Mouse (Mus musculus) c-Kit-positive CD71-positive TER-119-positive erythroid progenitor cells, embryonic 14.5 days (primary cell): ENCODE results near the gene Lyrm9.

Experiments
- DNase-seq: peaks from one replicate; pipeline ENCODE4 v3.0.0-alpha.2; 2013; ENCODE audit warnings: low spot score

Lyrm9 gene

DNA sequence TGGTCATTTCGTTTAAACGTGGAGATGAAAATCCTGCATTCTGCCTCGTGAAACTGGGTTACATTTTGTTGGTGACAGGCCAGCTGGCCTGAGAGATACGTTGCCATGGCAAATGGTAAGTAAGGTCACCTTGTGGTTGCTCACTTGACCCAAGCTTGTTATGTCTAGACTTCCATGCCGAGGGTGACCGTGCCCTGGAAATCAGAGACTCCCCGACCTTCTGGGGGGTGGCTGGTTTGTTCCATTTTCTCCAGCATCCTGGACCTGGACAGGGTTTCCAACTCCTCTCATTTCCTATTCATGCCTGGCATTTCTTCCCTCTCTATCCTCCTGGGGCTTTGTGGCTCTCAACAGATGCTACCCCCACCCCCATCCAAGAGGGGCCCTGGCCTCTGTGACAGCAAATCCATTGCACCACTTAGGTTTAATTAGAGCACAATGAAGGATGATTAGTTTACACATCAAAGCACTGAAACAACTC, 11.9 kb upstream of the Lyrm9 start:
- DNase-seq = no peak

DNA sequence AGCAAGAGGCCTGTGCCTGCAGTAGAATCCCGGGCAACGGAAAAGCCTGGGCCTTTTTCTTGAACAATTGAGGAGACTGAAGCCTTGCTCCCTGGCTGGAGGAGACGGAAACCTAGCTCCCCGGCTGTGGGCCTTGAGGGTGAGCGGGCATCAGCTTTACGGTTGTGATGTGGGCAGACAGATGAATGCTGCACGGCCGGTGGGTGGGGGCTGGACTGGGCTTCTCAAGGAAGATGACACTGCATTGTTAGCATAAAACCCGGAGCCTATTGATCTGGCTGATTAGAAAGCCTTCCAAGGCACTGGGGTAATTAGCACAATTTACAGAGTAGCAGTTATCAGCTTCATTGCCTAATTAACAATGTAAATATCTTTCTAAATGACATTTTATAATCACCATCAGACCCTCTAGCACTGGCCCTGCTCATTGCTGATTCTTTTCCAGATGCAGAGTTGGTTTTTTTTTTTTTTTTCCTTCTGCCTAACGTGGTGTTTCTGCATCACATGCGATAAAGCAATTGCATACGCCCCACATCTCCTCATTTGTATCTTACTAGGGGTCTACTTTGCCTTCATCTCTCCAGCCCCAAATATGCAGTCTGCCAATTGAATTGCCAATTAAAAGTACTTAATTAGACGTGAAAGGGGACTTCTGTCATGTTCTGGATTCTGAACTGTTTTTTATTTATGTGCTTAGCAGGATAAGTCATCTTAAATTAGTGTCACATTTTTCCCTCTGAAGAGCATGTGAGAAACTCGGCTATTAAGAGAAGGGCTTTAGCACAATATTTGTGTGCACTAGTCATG, 10.2 kb upstream of the Lyrm9 start:
- DNase-seq = no peak

DNA sequence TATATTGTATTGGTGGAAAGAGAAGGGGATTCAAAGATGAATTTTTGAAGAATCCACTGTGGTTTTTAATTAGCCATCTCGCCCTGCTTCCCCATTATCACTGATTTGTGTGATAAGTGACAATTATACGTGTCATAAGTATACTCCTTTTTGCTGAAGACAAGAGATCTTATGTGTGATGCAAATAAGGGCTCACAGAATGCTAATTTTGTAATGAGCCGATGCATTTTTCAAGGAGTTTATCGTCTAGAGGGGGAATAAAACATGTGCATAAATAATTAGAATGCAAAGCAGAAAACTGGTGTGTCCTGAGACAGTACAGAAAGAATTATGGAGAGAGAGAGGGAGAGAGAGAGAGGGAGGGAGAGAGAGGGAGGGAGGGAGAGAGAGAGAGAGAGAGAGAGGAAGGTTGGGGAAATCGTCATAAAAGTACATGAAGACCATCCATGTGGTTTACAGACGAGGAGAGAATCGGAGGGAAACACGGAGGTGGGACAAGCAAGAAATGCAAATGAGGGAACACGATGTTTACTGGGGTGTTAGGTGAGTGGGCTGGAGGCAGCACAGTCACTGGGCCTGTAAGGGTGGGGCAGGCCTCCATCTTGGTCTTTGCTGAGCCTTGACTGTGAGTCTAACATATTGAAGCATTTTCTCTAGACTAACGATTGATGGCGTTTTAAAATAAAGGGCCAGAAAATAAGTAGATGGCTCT, 8.9 kb upstream of the Lyrm9 start:
- no peak for DNase-seq

DNA sequence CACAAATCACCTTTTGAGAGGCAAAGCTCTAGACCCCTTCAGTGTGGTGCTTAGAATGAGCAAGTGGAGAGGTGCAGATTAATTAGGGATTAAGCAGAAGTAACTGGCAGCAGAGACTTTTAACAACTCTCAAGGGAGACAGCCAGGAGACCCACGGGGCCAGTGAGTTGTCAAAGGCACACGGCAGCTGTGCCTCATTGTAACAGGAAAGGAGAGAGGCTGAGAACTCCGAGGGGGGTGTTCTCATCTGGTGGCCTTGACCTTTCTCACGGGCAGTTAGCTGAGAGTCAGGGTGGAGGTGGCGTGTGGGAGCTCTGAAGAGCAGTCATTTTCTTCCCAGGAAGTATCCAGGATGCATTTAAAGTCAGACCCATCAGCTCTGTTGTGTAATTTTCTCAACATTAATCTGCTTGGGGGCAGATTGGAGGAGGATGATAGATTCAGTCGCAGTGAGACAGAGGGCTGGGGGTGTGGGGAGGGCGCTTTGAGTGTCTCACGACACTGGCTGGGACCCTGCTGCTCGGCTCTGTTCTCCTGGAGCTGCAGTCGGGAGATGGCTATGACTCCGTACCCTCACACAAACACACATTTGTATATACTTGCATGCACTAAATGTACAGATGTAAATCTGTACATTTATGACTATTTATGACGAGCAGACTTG, 5.9 kb upstream of the Lyrm9 start:
- no peak for DNase-seq

DNA sequence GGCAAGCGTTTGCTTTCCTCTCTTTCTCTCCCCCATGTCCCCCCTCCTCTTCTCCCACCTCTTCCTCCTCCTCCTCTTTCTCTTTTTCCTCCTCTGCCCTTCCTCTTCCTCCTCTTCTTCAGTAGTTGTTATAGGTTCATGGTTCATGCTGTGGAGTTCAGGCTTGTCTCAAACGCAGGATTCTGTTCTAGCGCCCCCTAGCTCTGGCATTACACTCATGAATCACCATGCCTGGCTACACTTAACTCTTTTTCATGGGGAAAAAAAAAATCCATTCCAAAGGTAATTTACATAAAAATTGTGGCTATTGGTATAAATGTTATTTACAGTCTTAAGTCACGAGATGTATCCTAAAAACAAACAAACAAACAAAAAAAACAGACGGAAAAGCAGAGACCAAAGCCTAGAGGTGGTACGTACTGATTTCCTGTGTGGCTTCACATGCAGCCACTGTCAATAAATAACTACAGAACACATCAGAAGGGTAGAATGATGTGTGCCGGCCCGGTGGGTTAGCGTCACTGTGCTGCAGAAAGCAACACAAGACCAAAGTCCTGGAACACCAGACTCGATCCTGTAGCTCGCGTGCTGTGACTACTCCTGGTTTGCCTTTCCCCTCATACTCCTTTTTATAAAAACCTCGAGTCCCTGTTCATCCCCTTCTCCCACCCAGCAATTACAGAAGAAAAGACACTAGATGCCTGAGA, 3.4 kb upstream of the Lyrm9 start:
- DNase-seq = peak; percentile 56

DNA sequence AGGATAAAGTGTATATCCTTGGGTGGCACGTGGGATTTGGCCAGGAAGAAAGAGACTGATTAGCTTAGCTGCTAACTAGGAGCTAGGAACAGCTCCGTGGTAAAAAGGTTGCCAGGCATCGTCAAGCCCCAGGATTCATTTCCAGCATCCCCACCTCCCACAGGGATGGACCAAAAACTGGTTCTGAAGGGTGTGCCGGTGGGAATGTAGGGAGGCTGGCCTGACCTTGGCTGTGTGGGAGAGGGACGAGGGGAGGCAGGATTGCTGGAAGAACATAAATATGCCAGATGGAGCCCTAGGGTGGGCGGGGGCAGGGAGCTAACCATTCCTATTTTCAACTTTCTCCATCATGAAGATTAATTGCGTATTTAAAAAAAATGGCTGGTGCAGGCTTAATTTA, 1.2 kb downstream of the Lyrm9 start:
- no peak for DNase-seq

DNA sequence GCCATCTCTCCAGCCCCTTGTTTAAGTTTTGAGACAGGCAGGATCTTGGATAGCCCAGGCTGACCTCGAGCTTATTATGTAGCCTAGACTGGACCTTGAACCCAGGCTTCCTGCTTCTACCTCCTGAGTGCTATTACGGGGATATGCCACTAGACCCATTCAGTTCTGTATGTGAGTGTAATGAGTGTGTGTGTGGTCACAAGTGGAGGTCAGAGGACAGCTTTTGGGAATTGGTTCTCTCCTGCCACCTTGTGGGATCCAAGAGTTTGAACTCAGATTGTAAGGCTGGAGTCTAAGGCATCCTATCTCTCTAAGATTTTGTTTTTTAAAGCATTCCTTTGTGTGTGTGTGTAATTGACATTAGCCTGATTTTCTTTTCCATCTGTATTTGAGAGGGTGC, 2.0 kb downstream of the Lyrm9 start:
- DNase-seq = no peak

DNA sequence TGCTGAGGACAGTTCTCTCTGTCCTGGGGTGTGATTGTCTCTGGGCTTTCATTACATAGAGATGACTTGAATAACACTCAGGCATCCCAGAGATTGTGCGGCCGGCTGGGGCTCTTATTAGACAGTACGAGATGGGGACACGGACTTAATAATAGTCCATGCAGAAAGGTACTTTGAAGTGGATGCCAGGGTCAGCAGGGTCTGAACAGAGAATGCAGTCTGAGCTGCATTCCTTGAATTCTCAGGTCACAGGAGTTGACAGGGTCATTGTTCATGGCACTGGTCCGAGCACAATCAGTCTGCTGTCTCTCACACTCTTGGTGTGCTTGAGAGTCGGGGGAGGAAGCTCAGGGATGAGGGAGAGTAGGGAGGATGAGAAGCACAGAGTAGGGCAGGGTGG, 3.0 kb downstream of the Lyrm9 start:
- no peak for DNase-seq

DNA sequence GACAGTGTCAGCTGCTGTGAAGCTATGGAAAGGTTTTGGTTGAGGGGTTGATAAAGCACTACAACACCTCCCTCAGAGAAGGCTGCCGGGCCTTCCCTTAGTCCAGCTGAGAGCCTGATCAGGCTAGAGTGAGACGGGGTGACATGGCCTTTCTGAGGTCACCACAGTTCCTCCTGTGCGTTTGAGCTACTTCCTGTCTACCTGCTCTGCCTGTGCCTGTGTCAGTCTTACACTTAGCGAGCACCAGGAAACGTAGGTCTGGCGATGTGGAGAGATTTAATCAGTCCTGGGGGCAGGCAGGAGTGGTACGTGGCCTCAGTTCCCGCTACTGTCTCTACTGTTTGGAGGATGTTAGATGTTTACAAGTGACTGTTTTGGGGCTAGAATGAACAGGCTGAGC, 3.8 kb downstream of the Lyrm9 start:
- DNase-seq = no peak

DNA sequence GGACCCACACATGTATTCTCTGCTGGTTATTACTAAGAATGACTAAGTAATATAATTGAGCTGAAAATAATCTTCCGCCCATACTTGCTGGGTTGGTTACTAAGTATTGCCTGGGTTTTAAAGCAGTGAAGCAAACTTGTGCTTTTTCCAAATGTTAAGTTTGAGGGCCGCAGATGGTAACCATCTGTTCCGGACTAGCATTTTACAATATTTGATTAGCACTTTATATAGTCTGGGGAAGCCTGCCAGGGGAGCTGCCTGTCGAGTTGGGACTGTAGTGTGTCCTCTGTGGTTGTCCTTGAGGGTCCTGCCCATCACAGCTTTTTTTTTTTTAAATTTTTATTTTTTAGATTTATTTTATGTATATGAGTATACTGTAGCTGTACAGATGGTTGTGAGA, 5.3 kb downstream of the Lyrm9 start:
- DNase-seq = no peak

DNA sequence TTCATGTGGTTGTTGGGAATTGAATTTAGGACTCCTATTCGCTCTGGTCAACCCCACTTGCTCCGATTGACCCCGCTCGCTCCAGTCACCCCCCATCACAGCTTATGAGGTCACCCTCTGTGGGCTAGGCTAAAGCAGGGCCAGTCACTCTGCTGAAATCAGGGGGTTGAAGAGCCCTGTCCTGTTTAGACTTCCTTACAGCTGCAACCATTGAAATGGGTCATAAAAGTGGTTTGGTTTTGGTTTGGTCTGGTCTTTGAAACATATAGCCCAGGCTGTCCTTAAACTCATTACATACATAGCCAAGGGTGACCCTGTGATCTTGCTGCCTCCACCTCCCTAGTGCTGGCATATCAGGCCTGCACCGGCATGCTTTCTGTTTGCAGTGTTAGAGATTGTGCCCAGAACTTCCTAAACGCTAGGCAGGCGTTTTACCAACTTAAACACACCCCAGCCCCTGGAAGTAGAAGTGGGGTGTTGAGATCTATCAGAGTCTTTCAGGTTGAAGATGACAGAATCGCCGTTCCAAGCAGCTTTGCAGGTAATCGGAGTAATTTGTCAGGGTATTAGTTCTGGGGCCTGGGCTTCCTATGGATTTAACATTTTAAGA, 5.8 kb downstream of the Lyrm9 start:
- peak; percentile 60 for DNase-seq

DNA sequence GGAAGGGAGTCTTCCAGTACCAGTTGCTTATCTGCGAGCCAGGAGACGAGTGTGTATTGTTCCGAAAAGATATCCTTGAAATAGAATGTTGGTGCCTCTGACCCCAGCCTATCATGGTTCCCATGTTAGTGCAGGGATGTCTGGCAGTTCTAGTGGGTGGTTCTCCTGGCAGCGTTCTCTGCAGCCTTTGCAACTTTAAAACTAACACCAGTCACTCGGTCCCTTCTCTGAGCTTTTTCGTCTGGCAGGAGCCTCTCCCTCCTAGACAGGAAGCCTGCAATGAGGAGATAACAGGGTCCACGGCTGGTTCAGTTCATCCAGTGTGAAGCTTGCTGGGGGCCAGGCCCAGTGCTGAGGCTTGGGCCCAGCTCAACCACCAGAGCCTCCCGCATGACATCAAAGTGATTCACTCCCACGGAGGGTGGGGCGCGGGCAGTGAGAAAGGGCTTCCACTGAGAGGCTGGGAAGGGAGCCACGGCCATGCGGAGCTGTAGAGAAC, 6.5 kb downstream of the Lyrm9 start:
- DNase-seq = peak; percentile 90

DNA sequence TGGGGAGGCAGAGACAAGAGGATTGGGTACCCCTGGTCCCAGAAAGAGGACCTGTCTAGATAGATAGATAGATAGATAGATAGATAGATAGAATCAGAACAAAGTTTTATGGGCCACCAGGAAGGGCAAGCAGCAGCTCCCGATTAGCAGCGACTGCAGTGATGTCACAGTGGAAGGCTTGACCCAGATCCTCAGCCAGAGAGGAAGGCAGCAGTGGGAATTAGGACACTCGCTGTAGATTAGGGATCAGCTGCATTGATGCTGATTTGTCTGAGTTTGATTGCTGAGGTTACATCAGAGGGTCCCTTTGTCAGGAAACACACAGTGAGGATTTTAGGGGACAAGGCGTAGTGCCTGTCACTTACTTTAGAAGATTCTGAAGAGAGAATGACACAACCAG, 10.1 kb downstream of the Lyrm9 start:
- no peak for DNase-seq

DNA sequence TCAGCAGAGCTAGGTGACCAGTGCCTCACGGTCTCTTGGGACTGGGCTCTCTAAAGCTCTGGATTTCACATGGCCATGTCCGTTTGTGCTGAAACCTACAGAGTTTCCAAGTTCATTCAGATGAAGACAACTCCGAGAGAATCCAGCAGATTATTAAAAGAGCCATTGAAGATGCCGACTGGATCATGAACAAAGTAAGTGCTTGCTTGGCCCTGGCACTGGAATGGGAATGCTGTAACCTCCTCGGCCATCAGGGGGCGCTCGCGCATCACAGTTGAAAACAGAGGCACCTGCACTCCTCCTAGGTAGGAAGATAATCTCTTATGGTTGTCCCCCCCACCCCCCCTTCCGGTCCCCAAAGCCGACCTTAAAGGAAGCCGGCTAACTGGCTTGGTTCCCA, 11.6 kb downstream of the Lyrm9 start:
- DNase-seq = peak; percentile 70

DNA sequence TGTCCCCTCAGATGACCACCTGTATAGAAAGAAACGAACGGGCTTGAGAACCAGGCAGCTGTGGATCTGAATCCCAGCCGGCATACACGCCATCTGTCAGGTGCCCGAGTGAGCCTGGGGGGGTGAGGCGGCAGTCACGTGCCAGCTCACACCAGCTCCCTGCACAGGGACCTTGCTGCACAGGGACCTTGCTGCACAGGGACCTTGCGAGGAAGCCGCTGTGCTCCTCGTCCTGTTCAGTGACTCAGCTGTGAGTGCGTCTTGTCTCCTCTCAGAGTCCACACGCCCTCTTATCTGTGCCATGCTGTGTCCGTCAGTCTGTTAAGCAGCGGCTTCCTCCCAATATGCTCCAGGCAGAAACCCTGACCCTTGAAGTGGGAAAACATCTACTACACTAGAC, 13.1 kb downstream of the Lyrm9 start:
- no peak for DNase-seq

DNA sequence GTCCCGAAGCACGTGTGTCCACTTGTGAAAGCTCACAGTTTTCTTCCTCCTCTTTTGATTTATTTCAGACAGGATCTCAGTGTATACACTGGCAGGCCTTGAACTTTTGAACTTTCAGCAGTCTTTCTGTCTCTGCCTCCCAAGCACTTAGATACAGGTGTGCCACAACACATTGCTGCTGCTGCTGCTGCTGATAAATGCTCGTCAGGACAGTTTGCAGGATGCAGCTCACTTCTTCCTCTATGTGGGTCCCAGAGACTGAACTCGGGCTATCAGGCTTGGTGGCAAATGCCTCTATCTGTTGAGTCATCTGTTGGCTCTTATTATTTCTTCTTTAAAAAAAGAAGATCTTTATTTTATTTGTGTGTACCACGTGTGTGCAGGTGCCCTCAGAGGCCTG, 13.8 kb downstream of the Lyrm9 start:
- no peak for DNase-seq

DNA sequence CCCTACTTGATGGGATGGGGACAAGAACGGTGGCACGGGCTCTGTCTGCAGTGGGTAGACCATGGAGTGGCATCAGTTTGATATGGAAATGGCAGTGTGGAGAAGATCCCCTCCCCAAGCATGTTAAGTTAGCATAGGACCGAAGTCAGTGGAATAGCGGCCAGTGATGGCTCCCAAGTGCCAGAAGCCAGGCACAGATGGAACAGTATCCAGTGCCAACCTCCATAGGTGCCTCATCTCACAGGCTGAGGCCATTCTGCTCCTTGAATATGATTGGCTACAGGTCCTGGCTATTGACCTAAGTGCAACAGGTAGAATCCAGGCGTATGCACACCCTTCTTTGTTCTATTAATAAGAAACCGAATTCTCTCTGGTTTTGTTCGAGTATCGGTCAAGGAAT, 15.6 kb downstream of the Lyrm9 start:
- no peak for DNase-seq

DNA sequence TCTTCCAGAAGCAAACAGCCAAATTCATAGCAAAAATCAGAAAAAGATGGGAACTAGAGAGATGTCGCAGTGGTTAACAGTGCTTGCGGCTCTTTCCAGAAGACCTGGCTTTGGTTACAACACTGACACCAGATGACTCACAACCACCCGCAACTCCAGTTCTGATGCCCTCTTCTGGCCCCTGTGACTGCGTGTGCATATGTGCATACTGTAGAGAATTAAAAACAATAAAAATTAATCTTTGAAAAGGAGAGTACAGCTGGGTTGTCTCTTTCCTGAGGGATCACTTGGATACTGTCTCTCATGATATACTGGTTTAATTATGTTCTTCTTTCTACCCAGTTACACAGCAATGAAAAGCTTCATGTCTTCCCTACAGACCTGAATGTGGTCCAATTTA, 20.2 kb downstream of the Lyrm9 start:
- no peak for DNase-seq

DNA sequence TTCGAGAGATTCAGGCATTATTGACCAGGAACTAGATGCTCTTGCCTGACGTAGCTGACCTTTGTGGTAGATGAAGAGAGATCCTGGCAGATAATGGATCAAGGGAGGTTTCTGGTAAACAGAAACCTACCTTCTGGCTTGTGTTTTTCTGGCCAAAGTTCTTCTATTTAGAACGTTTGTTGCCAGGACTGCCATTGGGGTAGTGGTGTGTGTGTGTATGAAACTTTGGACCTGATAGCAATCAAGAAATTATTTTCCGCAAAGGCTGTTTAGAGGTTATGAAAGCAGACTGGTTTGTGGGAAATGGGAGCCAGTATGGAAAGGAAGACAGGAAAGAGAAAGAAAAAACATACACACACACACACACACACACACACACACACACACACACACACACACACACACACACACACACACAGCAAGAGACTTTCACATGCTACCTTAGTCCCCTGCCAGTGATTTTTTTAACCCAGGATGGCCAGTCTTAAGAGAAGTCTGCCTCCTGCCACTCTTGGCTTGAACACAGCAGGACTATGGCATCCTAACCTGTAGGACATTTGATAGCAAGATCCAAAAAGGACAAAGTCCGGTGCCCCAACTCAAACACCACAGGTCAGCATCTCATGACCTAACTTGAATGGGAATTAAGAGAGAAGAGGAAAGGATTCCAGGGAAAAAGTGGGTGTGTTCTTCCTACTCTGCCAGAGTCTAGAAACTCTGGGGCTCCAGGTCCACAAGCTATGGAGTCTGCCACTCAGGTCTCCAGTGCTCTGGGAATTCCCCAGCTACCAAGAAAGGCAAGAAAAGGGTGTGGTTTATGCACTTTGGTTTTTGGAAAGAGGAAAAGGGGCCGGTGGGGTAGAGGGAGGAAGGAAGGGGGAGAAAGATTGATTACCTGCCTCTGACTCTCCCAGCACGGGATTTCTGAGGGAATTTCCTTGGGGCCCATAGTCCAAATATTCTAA, 21.8 kb downstream of the Lyrm9 start:
- no peak for DNase-seq

DNA sequence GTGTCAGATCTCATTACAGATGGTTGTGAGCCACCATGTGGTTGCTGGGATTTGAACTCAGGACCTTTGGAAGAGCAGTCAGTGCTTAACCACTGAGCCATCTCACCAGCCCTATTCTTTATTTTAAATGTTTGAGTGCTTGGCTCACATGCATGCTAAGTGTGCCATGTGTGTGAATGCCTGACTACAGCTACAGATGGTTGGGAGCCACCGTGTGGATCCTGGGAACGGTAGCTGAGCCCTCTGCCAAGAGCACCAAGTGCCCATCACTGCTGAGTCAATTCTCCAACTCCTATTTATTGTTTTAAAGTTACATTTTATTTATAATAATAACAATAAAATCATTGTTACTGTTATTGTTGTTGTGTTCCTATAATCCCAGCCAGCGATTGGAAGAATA, 23.5 kb downstream of the Lyrm9 start:
- no peak for DNase-seq
